Mouse (Mus musculus) cerebellum, postnatal 10 days (tissue): ENCODE results near the gene Mapkap1.

Source experiments
- DNase-seq, 2 experiments: peaks; one replicate each; pipeline ENCODE4 v3.0.0; 2021; ENCODE audit warnings: mixed read lengths in 2 of 2

Mapkap1 gene

DNA sequence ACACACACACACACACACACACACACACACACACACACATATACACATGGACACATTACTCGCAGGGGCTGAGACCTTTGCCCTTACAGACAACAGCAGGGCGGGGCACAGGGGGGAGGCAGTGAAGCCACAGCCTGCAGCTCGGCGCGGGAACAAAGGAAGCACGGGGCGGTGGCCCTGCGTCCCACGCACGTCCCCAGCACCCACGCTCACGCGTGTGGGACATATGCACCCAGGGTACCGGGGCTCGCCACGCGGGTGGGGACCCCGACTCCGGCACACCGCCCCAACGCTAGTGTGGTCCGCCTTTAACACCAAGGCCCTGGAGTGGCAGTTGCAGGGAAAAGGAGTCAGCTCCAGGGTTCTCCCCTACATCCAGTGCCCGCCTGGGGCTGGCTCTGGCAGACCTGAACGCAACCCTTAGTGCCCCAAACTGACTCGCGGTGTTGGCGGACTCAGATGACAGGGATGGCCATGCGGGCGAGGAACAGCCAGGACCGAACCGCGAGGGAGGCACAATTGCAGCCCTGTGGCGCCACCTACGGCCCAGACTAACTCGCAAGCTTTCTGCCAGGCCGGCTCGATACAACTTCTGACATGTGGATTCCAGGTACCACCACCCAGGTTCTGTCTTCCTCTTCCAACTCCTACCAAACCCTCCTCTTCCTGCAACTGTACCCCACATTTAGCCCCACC is 232.5 kb downstream of the Mapkap1 start:
- peak; percentile 97 for DNase-seq

GRCm38 (mm10) chr2:34639725-34640124 is 233.2 kb downstream of the Mapkap1 start:
- DNase-seq: no peak

DNA sequence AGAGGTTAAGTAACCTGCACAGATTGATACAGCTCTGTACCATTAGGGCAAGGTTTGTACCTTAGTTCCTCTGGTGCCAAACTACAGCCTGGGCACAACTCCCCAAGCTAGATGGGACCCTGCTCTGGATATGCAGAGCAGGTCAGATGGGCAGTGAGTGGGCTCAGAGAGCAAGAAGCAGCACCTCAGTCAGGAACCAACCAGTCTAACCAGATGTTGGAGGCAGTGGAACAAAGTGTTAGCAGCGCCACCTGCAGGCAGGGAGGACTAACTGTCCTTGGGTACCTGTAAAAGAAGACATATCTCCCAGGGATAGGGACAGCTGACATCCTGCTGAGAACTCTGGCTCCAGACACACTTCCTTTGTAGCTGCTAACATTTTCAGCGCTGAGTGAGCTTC is 235.8 kb downstream of the Mapkap1 start:
- no peak for DNase-seq

DNA sequence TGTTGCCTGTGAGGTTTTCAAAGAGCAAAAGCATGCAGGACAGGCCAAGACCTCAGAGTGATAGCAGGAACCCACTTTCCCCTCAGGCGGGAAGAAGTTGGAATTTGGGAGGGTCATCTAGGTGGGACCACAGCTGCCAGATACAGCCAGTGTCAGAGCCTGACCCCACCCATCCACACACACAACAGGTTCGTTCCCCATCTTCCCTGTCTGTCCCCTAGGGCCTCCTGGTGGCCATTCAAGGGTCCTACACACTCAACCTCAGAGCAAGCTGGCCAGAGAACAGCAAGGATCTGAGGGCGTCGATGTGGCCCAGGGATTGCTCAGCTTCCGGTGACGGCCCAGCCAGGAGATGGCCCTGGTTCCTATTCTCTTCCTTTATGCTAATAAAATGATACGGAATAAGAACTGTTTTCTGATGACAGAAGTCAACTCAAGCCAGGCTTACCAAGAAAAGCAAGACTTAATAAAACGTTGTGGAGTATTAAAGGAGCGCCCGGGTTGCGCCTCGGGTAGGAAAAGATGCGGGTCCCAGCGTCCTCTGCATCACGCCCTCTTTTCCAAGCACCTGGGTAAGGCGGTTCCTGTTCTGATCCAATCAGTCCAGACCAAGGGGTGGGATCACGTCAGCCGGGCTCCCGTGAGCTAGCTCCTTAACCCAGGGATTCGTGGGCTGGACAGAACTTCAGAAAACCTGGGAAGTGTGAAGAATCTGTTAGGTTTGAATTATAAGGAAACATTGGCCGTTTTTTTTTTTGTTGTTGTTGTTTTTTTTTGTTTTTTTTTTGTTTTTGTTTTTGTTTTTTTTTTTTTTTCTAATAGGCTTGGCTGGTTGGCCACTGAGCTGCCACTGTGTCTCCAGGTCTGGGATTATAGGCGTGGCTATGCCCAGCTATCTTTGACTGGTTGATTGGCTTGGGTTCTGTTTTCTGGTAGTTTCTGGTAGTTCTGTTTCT is 238.3 kb downstream of the Mapkap1 start:
- peak; percentile 51 to 52 for DNase-seq

DNA sequence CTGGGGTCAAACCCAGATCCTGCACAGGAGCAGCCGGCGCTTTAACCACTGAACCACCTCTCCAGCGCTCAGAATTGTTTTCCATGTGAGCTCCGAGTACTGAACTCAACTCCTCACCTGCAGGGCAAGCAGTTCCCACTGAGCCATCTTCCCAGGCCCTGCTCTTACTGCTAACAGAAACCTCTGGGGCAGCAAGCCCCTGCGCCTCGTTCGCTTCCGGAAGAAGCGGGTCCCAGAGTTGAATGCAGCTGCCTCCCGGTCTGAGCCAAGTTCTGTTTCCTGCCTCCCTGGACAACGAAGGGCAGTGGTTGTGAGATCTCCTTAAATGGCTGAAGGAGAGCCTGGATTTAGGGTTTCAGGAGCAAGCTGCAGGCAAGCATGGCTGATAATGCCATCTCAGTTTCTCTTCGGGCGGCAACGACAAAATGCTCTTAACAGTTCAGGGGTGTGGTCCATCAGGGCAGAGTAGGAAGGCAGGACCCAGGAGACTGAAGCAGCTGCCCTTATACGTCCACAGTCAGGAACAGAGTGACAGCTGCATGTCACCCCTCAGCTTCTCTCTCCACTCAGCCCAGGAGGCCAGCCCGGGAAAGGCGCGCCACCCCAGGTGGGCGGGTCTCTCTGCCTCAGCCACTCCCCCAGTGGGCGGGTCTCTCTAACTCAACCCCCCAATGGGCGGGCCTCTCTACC is 239.4 kb downstream of the Mapkap1 start:
- DNase-seq: peak; percentile 68 to 75

DNA sequence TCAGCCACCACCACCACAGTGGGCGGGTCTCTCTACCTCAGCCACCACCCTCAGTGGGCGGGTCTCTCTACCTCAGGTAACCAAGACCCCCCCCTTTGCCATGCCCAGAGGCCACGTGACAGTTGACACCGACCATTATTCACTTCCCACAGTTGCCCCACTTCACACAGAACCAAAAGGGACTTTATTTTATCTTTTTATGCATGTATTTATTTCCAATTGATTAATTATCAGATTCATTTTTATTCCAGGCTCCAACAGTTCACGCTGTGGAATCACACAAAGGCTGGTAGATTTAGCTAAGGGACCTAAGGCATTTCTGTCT is 239.9 kb downstream of the Mapkap1 start:
- DNase-seq: no peak

DNA sequence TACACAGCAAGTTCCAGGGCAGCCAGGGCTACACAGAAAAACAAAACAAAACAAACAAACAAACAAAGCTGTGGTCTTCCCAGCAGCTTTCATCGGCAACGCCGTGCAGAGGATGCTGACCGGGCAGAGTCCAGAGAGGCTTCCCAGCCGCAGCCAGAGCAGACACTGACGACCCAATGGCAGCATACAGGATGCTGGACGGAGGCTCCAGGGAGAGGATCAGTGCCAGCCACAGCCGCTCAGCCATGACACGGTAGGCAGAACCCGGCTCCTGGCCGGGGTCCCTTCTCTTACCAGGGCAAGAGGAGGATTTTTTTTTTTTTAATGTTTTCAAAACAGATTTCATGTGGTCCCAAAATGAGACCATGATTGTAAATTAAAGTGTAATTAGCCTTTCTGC is 240.8 kb downstream of the Mapkap1 start:
- peak; percentile 60 to 76 for DNase-seq

DNA sequence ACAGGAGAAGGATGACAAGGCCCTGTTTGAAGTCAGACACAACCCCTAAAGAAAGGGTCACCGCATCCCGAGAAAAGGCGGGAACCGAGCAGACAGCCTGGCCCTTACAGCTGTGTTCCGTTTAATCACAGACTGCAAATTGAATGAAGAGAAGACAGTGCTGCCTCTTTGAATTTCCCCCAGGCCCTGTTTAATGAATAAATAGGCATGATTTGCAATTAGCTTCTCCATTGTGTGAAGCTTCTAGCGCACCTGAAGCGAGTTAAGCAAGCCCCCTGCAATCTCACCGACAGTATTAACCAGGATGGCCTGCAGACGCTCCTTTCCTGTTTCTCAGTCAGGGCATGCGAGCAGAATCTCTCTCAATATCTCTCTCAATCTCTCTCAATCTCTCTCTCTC is 261.2 kb downstream of the Mapkap1 start:
- DNase-seq: no peak

DNA sequence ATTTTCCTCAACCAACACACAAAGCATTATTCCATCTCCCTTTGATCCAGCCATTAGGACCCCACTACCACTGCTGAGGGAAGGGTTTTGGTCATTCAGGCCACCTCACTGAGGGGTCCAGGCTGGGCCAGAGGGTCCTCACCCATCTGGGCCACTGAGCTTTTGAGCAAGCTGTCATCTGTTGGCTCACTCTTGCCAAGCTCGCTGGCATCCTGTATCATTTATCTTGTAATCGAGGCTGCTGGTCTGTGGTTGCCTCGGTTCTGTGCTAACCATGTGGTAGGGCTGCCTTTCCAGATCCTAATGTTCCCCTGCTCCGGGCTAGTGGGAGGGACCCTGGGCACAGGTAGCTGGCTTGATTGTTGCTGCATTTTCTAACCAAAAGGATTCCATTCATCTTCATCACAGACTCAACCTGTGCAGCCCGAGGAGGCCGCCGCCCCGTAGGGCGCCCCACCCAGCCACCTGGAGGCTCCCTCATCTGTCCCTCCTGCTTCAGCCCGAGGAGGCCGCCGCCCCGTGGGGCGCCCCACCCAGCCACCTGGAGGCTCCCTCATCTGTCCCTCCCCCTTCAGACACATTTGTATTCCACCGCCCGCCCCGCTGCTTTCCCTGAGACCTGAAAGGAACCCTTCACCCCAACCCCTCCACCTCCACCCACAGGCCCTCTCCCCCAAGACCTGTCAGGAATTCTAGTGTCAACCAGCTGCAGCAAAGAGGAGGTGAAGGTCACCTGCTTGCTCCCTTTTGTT is 262.0 kb downstream of the Mapkap1 start:
- DNase-seq: peak; percentile 83 to 85

DNA sequence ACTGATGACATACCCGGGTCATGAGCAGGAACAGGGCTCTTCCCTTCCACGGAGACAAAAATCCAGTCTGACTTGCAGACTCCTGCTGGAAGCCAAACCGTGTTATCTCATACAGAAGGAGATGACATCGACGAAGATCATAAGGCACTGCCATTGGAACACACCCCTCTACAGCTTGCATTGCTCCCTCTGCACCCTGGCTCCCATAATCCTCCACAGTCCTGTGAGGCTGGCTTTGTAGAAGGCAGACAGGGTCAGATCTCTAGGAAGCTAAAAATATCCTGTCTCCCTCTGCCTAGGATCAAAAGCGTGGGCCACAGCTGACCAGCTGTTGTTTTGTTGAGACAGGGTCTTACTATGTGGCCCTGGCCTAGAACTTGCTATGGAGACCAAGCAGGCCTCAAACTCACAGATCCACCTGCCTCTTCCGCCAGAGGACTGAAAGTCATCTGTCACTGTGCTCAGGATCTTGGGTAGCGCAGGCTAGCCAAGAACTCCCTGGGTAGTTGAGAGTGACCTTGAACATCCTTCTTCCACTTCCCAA is 262.7 kb downstream of the Mapkap1 start:
- no peak for DNase-seq

DNA sequence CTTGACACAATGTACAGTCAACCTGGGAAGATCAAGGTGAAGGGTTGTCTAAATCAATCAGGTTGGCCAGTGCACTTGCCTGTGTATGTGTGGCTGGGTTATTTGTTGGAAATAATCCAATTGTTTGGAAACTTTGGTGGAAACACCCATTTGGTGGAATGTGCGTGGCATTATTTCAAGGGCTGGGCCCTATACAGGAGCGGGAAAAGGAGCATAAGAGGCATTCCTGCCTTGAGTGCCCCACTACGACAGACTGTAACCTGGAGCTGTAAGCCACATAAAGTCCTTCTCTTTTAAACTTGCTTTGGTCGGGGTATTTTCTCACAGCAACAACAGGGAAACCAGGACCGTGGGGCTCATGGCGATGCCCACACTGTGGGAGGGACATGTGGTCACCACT is 263.9 kb downstream of the Mapkap1 start:
- no peak for DNase-seq

DNA sequence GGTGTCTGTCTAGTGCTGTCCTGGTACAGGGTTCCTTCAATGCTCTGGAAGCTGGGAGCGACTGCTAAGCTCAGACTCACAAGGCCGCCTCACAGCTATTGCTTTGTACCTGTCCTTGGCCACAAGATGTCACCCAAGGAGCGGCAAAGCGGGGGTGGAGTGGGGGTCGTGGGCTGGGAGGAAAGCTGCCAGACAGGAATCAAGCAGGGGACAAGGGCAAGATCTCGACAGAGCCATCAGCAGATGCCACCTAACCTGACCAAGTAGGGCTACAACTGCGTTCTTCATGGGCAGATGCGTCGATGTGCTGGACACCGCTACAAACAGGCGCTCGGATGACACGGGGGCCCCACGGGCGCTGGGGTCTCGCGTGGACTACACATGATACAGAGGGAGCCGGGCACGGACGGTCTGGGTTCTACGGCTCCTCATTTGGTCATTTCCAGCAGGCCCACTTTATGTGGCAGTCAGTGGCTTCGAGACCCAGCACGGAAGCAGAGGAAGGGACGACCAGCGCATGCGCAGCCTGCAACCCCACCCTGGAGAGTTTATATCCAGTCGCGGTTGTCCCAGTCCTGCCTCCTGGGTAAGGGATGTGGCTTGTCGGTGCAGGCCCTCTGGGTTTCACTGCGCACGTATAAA is 264.9 kb downstream of the Mapkap1 start:
- peak; percentile 88 for DNase-seq

DNA sequence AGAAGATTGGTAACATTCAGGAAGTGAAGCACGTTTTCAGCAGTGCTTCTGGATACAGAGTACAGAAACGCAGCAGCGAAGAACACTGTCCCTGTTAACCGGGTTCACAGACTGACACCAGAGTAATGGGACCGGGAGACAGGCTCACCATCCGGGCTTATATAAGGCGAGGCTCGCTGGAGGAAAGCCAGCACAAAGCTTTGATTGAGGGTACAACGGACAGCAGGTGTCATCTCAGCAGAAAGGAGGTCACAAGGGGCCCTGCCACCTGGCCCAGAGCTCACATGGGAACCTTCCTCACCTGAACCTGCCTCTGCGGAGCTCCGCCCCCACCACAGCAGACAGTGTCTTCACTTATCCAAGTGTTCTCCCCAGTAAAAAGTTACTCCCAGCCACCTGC is 267.3 kb downstream of the Mapkap1 start:
- DNase-seq: peak; percentile 29 to 35
